Mouse (Mus musculus) spleen, adult 12 weeks (tissue): ENCODE results near the gene Tph2.
A peak's percentile ranks its signal among the peaks of the same experiment; 100 is the strongest.
"Not testable (repeated sequence)": the region's sequence is repeated elsewhere in the genome, so short reads cannot be mapped to it uniquely, and the experiment has no call there.

Source experiments
- DNase-seq: peaks from one replicate; pipeline ENCODE4 v3.0.0; 2022; ENCODE audit warnings: low spot score

Gene Tph2

DNA sequence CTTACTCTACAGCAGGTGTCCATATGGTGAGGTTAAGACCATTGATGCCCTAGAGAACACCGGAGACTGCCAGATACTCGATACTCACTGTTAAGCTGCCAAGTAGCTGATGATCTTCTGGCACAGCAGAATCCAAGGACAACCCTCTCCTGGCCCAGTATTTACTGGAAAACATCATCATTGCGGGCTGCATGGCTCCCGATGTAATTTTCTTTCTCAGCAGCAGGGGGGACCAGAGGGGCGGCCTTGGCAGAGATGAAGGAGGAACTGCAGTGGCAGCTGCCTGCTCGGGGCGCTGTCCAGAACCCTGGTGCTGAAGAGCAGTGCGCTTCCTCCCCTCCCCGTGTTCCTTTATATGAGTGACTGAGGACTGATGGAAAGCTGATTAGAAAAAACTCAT, at the start of gene Tph2:
Gene Tph2 (minus strand): TSS at position 326 of the 400 bp plus-strand sequence.
- peak; percentile 9 for DNase-seq

DNA sequence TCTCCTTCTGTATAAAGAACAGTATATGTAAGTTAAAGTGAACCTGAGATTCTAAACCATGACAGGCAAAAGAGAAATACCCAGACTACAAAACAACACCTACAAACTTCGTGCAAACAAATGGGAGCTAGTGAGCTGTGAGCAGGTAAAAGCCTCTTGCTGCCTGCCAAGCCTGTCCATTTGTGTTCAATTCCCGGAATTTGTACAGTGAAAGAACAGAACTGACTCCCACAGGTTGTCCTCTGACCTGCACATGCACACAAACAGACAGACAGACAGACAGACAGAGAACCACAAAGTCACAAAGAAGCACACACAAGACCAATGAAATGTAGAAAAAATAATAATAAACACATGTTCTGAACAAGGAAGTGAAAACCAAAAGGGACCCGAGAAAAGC, 49.0 kb upstream of the Tph2 start:
- DNase-seq, result no peak

DNA sequence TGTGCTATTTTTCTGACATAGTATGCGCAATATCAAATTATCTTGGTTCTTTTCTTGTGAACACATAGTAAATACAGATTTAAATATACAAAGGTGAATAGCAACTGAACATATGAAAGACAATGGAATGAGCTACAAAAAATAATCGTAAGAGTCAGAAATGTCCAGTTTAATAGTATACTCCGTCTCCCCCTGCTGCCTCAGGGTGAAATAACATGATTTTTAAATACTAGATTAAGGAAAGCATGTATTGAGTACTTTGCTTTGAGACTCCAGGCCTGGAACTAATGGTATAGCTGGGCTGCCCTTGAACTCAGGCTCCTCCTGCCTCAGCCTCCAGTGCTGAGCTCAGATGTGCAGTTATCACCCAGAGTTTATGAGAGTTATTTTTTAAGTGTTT, 47.7 kb upstream of the Tph2 start:
- no peak for DNase-seq

DNA sequence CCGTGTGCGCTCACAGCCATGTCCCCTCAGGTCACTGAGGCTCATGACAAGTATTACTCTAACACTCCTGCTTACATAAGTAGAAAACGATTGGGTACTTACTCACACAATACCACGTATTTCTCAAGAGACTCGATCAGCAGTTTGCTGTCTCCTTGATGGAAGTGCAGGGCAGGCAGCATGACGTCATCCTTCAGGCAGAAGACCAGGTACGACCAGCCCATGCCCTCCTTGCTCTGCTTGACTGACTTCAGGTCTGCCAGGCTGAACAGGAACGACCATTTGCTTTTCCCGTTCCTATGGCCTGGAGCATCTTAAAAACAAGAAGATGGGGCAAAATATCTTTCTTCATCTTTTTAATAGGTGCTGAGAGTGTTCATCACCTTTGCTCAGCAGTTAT, 44.2 kb upstream of the Tph2 start:
- no peak for DNase-seq

DNA sequence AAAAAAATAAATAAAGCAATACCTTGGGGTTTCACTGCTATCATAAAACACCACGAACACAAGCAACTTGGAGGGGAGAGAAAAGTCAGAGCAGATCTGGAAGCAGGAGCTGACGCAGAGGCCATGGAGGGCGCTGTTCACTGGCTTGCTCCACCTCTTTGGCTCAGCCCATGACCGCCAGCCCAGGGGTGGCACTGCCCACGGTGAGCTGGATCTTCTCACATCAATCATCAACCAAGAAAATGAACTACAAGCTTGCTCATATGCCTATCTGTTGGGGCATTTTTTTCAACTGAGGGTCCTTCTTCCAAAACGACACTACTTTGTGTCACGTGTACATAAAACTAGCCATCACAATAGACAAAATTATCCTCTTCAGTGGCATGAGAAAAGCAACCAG, 41.8 kb upstream of the Tph2 start:
- DNase-seq, result no peak

DNA sequence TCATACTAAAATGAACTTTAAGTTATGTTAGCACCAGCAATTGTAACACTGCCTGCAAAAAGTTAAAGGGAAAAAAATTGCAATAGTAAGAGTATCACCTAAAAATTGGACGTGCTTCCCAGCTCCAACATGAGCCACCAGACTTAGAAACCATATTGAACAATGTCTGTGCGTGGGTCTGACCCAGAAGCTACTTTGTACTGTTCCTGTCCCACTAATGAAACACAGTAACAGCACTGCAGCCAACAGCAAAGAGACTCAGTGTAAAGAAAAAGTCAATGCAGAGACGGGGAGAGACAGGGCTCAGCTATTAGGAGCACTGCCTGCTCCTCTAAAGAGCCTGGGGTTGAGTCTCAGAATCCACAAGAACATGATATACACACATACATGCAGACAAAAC, 39.0 kb upstream of the Tph2 start:
- no peak for DNase-seq

DNA sequence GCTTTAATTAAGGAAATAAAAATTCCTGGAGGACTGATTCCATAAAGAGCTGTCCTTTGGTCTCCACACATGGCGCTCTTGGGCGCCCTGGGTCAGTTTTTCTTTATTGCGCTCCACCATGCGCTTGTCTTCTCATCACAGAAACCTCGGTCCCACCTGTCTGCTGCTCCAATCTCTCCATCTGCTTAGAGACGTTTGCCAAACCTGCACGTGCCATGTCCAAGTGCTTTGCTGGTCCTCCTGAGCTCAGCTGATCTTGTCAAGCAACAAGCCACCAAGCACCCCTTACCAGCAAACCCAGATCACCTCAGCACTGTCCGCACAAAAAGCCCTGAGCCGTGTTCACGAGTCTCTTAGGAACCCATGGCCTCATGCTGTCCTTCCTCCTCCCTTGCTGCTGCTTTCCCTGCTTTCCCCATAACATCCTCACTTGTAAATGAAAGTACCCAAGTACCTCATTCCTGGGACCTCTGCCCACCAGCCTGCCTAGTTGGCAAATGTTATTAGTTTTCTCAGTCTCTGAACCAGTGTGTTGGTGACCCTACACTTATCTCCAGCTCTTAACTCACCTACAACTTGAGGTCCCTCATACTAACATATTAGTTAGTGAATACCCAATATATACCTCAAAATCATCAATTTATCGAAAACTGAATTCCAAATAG, 28.2 kb upstream of the Tph2 start:
- DNase-seq, result no peak

DNA sequence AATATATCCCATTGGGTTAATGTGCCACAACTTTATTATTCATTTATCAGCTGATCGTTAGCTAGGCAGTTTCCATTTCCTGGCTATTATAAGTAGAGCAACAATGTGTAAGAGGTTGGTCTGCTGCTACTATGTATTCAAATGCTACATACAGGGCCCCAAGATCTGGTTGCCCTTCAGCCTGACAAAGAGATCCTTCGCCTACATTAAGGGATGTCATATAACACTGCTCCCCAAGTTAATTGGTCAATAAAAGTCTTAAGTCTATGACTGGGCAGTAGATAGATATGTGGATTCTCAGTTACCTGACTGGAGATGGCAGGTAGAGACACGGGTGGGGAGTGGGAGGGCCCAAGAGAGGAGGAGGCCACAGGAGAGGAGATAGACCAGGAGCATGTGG, 21.0 kb upstream of the Tph2 start:
- no peak for DNase-seq

DNA sequence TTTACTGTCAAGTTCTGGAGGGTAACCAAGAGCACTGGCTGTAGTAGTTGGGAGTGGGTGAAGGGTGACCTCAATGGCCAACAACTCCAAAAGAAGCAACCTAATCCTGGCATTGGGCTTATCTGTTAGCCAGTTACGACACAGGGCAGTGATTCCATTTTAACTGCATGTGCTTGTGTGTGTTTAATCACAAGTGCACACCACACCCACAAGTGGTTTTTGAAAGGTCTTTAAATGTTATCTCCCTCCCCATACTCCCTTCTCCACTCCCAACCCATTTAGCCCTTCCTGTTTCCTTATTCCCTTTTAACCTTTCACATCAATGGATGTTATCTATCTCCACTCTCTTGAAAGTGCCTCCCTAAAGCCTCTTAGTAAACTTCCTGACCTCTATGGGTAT, 20.5 kb upstream of the Tph2 start:
- no peak for DNase-seq

DNA sequence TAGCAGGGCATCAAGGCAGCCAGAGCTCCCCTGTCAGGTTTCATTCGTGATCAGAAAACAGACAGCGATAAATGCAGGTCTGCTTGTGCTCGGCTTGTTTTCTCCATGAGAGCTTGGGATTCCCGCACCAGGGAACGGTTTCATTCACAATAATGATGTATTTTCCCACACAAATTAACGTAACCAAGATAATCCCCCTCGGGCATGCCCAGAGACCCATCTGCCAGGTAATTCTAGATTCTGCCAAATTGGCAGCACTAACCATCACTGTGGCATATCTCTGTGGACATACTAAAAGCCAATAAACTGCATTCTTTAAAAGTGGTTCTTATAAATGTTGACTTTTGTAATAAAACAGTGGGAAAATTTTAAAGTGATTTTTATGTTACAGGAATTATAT, 6.4 kb upstream of the Tph2 start:
- DNase-seq, result no peak

DNA sequence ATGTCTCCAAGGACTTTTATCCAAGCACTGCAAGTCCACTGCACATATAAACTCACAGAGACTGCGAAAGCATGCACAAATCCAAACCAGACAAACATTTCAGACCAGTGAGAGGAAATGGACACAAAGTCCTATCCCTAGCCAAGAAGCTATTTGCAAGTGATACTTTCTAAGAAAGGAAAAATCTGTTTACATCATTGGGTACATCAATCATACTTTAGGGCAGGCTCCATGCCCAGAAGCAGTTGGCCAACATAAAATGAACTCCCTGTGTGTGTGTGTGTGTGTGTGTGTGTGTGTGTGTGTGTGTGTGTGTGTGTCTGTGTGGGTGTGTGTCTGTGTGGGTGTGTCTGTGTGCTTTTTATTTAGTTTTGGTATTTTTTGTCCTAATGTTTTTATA, 2.6 kb upstream of the Tph2 start:
- DNase-seq, result no peak

DNA sequence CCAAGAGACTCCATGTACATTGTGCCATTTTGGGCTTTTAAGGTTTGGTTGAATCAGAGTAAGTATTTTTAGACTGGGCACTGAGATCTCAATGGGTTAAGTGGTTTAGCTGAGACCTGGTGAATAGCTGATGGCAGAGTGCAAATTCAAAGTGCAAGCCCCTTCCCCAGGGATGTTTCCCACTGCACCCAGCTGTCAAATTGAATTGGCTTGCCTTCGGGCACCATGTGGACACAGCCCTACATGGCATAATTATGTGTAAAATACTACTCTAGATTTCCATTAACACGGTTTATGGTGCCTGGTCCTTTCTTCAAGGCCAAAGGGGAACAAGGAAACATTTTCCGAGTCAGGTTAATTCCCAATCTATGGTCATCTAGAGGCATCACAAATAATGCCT, 3.8 kb downstream of the Tph2 start:
- DNase-seq, result no peak

DNA sequence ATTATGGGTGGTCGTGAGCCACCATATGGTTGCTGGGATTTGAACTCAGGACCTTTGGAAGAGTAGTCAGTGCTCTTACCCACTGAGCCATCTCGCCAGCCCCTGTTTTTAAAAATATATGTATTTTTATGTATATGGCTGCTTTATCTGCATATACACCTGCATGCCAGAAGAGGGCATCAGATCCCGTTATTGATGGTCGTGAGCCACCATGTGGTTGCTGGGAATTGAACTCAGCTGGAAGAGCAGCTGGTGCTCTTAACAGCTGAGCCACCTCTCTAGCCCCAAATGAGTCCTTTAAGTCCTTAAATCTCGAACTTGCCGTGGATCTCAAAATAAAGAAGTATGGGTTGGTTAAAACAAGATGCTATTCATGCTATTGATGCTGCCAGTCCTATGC, 6.8 kb downstream of the Tph2 start:
- not testable (repeated sequence) for DNase-seq

DNA sequence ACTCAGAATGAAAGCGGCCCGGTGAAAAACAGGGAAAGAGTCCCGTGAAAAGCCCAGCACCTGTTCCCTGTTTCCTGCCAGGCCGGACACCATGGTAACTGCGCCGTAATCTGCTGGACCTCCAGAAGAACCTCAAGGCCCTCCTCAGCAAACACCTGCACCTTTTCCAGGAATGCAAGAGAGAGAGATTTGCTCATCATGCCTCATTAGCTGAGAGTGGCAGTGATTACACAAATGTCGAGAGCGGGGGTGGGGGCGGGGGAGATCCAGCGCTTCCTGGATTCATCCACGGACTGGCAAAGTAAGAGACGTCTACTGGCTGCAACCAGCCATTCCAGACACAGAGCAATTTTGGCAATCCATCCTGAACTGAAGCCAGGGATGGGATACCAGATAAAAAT, 9.2 kb downstream of the Tph2 start:
- DNase-seq, result no peak

DNA sequence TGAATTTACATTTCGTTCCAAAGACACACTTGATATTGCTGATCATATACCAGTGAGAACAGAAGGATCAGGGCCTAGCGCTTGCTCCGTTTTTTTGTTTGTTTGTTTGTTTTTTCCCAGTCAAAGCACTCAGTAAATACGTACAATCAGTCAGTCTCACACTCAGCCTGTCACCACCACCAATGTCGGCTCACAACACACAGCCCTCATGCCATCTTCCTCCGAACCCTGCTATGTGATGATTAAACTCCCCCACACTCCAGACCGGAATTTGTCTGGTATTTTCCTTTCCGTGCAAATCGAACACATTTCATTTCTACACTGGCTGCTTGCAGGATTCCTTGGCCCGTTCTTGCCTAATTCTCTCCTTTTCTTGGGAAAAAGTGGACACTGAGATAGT, 11.5 kb downstream of the Tph2 start:
- no peak for DNase-seq

DNA sequence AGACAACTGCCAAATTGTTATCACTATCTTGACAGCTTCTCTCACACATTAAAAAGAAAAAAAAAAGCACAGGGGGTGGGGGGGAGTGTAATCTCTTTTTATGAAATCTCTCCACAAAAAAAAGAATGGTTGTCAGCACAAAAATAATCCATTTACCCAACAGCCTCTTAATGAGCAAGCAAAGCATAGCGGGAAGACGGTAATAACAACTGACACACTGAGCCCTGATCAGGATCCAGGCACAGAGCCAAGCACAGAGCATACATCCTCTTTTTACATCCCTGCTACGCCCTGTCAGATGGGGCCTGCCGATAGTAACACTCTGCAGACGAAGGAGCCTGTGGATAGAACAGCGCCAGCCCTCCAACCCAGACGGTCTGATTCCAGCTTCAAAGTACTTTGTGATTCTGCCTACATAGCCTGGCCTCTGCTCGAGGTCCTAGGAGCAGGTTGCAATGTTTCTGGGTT, 13.4 kb downstream of the Tph2 start:
- DNase-seq, result no peak

DNA sequence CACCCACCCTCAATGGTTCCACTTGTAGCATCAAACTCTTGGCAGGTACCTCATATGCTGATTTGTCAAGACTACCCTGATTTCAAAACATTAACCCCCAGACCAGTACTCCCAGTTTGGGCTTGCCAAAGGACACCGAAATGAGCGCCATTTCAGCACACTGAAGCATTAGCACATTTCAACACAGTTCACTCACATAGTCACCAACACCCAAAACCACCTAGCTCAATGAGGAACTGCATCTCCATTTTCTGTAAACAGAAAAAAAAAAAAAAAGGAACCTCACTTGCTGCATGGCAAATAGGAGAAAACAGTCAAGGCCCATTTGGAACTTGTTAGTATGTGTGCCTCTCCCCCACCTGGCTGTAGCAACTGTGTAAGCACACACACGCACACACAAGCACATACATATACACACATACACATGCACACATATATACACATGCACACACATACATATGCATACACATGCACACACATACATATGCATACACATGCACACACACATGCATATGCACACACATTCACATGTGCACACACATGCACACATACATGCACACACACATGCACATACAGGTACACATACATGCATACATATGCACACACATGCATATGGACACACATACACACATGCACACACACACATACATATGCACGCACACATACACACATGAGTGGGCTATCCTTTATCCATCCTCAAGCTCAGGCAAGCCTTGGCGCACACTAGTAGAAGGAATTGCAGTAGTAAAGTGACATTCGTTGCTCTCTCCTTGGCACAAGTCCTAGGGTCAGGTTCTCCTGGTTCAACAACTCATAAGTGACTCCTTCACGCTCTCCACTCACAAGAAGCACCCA, 14.1 kb downstream of the Tph2 start:
- DNase-seq, result no peak

DNA sequence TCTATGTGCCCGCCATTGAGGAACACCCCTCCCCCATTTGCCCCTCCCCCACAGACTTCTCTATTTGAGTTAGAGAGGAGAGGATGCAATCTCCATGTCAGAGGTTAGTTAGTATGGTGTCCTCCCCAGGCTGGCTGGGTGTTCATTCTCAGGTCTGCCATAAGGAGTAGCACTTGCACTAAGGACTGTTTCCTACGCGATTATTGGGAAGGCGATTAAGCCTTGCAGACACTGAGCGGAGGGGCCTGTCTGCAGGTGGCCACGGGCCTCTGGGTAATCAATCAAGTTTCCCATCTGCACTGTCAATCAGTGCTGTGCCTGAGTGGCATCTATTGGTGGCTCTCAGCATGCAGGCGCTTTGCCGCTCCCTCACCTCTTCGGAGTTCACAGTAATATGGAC, 15.4 kb downstream of the Tph2 start:
- DNase-seq, result no peak

DNA sequence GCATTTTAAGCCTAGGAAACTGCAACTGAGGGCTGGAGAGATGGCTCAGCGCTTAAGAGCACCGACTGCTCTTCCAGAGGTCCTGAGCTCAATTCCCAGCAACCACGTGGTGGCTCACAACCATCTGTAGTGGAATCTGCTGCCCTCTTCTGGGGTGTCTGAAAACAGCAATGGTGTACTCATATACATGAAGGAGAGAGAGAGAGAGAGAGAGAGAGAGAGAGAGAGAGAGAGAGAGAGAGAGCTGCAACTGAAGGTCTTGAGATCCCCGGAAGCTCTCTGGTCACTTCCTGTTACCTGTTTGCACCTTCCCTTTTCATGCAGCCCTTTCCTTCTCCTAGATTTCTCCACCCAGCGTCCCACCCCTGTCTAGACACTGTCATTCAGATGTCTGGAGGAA, 24.5 kb downstream of the Tph2 start:
- no peak for DNase-seq

DNA sequence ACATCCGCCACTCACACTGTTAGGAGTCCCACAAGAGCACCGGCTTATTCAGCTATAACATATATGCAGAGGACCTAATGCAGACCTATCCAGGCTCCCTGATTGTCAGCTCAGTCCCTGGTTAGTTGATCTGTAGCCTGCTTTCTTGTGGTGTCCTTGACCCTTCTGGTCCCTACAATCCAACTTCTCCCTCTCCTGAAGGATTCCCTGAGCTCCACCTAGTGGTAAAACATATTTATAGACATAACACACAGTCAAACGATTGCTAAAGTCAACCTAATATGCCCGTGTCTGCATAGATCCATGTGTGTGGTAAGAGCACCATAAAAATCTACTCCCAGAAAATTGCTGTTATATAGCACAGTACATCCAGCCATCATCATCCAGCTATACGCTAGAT, 37.5 kb downstream of the Tph2 start:
- no peak for DNase-seq

DNA sequence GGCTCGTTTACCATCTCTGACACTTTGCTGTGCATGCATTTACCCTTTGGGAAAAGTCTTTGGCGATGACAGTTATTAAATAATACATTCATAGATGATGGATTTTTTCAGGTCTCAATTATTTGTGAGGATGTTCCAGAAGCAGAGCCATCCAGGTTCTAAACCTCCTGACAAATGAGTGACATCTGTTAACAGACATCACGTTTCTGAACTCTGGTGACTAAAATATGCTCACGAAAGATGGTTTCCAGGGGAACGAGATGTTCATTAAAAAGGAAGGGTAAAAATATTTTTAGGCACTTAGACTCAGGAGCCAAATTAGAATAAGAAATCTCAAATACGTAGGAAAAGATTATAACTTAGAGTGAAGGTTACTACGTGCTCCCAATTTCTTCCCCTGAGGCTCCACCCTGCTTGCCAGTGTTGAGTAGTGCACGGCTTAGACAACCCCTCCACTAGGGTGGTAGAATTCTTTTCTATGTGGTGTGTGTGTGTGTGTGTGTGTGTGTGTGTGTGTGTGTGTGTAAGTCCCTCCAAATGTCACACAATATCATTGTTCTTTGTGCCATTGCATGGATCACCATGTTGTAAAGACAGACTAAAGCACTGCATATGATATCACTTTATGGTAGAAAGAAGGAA, 38.4 kb downstream of the Tph2 start:
- no peak for DNase-seq

DNA sequence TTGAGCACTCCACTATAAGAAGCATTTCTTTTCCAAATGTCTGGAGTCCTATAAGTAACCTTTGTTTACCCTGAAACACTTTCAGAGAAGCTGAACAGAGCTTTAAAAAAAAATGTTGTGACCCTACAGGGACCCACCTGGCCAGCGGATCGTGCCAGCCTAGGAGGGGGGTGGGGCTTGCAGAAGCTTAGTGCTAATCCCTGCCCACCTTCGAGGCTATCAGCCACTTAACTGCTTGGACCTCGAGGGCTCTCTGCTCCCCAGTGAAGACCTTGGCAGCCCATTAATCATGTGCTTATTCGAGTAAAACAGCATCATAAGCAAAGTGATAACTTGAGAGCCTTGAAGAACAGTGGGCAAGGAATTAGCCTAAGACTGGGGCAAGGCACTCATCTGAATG, 40.3 kb downstream of the Tph2 start:
- DNase-seq, result no peak

DNA sequence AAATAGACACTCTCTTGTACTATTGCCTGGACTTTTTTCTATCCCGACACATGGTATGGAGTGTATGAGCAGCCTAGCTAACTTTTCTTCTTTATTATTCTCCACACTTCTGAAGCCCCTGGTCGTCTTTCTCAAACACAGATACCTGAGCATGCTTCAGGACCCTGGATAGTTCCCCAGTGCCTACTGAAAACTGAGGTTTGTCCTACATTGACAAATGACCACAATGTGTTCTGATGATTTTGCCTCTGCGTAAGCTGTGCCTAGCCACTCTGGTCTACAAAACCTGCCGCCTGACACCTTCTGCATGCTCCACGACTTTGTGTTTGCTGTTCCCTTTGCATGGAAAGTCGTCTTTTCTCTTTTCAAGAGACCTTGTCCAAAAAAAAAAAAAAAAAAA, 41.2 kb downstream of the Tph2 start:
- DNase-seq, result no peak
